Mouse (Mus musculus) bone marrow, adult 2 months (tissue): ENCODE data around the gene Kcnd3.

ENCODE experiments used
- CTCF ChIP-seq: fragments of 200-500 bp; IDR thresholded peaks from 2 replicates; pipeline ENCODE4 v1.5.1; 2011; ENCODE audit warnings: low read length, control low read depth; ENCODE audit not compliant: control insufficient read depth, insufficient read depth
- POLR2A ChIP-seq: fragments of 200-500 bp; IDR thresholded peaks from 2 replicates; pipeline ENCODE4 v1.6.1; 2011; ENCODE audit warnings: low read depth, mild to moderate bottlenecking, control low read depth, low read length, borderline replicate concordance; ENCODE audit not compliant: control insufficient read depth

- TF ChIP-seq CTCF (no peak), POLR2A (no peak)
These were observed 117.2 kb downstream of the Kcnd3 start for GRCm38 (mm10) chr3:105569310-105569752.
